Mouse (Mus musculus) hindlimb bud, embryonic 11.5 days (tissue): ENCODE results near the gene Hk2.

Experiments used
- DNase-seq: peaks from one replicate; pipeline ENCODE4 v3.0.0-alpha.2; 2012; ENCODE audit warnings: low read depth, low spot score; ENCODE audit errors: extremely low spot score

Hk2 gene

DNA sequence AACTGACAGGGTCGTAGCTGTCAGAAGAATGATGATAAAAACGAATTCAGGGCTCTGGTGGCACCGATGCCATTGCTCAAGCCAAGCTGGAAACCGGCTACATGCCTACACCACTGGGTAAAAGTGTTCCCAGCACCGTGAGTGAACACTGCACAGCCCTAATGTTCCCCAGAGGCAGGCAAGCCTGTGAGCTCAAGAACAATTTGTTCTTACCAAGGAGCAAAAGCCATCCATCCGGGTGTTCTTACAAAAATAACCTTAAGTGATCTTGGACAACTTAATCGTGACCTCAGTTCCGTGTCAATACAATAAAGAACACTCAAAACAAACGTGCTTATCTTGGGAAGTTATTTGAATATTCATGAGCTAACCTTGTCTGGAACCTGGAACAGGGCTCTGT lies 3.2 kb downstream of the Hk2 start:
- no peak for DNase-seq

DNA sequence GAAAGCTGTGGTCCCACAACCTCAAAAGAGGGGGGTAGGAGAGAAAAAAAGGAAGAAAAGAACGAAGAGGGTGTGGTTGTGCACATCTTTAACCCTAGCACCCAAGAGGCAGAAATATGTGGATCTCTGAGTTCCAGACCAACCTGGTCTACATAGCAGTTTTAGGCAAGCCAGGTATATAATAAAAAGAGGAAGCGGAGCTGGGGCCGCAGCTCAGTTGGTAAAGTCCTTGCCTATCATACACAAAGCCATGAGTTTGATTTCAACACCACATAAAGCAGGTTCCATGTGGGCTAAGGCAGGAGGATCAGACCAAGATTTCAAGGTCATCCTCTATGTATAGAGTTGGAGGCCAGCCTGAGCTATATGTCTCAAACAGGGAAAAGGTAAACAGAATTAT lies 4.0 kb downstream of the Hk2 start:
- DNase-seq = no peak

DNA sequence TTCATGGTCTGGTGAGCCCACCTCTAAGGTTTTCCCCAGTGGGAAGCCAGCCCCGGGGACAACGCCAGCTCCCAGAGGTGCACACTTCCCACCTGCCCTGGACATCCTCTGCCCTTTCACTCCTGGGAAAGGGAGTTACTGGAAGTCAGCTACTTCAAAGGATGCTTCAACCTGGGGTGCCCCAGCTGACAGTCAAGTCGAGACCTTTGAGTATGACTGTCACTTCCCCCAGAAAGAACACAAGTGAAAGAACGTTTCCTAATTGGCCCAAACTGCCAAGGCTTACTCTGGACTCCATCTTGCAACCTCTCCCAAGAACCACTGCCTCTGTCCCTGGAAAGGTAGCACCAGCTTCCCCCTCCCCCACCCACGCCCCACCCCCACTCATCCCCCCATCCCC lies 4.5 kb downstream of the Hk2 start:
- DNase-seq = no peak

DNA sequence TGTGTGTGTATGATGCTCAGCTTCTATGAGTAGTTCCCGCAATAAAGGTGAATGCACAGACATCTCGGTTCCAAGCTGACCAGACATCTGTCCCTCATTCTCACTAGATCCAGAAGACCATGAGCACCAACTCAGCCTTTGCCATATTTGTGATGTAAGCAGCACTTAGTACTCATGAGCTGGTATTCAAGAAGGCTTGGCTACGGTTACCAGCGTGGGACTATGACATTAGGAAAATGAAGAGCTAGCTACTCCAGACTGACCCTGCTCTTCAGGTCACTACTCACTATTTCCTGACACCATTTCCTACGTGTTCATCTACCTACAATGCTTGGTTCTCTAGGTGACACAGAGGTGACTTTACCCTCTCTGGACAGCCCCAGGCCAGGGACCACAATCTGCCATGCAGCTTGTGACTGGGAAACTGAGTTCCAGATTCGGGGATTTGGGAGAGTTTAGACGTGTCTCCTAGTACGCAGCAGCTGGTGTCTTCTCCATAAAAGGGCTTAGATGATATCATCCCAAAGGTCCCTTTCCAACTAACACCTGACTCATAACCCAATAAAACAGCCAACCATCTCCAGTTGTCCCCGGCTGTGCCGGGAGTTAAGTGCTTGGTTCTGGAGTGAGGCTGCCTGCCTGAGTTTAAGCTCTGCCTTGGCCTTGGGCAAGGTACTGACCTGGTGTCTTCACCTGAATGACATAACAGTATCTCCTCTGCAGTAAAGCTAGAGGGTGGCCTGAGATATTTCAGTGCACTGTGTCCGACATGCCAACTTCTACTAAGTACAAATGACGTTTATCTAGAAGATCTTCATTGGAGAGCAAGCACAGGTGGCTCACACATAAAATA lies 6.3 kb downstream of the Hk2 start:
- no peak for DNase-seq

DNA sequence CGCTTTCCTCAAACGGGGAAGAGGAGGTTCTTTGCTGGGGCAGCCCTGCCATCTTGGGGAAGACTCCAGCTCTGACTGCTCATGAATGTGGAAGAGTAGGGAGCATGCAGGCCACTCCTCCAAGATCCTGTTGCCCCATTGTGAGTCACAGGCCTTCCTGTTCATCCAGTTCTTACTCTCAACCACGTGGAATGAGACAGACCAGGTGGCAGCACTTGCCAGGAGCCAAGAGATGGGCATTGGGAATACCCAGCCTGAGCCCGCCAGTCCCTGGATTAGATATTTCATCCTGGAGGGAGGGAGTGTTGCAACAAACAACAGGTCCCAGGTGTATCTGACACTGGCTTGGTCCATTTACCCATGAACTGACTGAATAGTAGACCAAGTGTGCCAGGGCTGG lies 7.6 kb downstream of the Hk2 start:
- DNase-seq = no peak

DNA sequence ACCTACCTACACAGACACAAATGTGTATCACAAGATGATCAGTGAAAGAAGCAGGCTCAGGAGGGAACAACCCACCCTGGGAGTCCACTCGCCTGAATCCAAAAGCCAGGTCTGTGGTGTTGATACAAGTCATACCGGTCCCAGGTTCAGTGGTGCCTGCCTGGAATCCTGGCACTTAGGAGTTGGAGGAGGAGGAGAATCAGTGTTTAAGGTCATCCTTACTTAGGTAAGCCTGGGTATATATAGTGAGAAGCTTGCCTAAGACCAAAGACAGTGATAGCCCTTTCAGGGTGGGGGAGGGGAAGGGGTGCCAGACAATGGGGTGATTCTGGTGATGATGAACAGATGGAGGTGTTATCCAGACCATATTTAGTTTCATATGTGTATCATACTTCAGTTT lies 9.0 kb downstream of the Hk2 start:
- DNase-seq = no peak

DNA sequence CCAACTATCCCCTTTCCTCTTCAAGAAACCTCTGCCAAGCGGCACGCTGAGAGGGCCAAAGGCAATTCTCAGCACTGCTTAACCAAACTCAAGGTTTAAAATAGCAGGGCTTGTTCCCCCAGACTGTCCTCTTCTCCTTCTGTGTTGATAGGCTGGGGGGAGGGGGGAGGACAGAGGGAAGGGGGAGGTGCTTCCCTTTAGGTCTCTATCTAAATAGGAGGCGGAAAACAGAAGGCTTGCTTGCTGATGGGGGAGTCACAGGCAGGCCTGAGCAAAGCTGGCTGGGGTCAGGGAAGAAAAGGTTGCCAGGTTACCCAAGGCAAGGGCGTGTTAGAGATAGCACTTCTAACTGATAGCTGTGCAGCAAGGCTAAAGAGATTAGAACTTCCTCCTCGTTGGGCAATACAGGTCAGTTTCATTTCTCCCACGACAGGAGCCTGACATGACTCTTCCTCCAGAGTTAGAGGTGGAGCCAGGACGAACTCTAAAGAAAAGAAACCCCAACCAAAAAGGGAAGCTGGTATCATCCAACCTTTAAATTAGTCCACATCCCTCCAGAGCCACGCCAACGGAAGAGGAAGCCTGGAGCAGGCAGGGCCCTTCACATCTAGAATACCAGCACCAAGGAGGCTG lies 10.3 kb downstream of the Hk2 start:
- DNase-seq = no peak

DNA sequence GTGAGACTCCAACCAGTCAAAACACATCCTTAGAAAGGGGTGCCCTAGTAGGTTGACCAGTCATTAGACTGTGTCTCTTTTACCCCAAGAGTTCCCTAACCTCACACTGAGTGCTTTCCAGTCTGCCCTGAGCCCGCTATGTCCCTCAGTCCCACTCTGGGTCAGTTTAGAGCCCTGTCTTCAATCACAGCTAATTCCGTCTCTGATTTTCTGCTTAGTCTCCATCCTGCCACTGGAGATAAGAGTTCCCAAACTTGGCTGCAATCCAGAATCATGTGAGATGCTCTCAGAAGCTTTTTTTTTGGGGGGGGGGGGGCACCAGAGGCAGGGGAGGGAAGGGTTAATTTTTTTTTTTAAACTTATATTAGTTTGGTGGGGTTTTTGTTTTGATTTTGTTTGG lies 11.5 kb downstream of the Hk2 start:
- no peak for DNase-seq

DNA sequence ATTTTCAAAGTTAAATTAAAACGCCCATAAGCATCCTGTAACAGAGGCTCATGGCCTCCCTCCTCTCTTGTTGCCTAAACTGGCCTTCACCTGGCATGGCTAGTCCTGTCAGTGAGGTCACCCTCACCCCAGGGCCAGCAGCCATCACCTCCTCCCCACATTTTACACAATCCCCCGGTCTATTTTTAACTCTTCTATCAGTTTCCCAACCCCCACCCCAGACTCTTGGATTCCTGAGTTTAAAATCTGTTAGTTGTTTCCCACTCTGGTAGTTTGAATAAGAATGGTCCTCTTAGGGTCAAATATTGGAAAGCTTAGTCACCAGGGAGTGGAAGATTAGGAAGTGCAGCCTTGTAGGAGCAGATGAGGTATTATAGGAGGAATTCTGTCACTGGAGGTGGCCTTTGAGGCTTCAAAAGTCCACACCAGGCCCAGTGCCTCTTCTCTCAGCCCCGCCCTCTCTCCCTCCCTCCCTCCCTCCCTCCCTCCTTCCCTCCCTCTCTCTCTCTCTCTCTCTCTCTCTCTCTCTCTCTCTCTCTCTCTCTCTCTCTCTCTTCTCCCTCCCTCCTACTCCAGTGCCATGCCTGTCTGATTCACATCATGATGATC lies 13.4 kb downstream of the Hk2 start:
- no peak for DNase-seq

DNA sequence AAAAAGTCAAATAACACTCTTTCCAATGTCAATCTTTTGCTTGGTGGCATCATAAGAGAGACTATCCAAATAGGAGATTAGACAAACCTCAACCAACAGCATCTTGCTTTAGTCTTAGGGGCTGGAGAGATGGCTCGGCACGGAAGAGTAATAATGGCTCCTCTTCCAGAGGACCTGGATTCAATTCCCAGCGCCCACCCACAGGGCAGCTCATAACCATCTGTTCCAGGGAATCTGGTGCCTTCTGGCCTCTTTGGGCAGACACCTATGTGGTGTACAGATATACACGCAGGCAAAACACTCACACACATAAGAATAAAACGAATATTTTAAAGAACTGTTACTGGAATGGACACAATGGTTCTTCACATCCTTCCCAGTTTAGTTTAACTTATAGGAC lies 15.0 kb downstream of the Hk2 start:
- DNase-seq = no peak

DNA sequence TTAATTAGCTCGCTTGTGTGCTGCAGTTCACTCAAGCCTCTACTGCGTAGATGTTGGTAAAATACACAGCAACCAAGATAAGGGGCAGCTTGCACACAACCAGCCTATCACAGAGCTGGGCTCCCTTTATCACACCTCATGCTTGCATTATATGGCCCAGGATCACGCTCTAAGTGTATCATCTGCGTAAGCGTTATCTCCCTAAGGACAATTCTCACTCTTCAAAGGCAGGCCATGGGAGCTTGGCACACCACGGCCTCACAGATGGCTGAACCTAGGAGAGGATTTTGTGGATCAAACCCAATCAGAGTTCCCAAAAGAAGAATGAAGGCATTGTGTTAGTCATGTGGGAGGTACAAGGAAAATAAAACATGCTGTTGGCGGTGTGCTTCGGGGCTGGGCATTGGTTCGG lies 17.4 kb downstream of the Hk2 start:
- DNase-seq = no peak

DNA sequence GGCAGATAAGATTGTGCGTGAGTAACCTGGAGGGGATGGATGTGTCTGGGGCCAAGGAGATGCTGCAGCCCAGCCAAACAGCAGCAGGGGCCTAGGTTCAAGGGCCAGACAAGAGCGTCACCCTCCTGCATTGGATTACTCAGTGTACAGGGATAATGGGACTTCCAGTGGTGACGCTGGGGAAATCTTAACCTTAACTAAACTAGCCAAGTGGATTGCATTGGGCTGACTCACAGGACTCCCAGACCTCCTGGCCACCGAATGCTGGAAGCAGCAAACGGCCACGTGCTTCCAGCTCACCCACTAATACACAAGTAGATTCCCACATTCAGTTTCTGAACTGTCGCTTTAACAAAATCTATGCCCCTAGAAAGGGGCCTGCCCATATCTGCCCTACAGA lies 18.0 kb downstream of the Hk2 start:
- no peak for DNase-seq

DNA sequence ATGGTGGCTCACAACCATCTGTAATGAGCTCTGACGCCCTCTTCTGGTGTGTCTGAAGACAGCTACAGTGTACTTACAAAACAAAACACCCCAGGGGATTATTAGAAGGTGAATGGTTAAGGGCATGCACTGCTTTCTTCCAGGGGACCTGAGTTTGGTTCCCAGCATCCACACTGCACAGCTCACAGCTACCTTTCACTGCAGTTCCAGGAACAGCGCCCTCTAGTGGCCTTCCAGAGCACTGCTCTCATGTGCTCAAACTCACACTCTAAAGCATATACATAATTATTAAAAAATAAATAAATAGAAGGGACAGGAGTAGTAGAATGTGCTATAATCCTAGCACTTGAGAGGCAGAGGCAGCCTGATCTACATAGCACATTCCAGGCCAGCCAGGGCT lies 18.9 kb downstream of the Hk2 start:
- DNase-seq = no peak

DNA sequence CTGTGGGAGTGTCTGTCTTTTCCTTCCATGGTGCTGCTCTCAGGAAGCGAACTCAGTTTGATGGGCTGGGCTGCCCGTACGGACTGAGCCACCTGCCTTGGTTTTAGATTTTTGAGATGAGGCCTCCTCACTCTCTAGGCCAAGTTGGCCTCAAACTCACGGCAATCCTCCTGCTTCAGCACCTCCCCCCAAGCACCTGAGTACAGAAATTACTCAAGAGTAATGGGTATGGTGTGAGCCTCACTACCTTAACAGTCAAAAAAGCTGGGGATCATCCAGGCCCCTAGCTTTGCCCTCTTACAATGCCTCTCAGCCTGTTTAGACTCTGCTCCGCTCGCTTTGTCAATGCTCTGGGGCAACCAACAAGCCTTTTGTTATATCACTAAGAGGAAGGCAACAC lies 19.5 kb downstream of the Hk2 start:
- no peak for DNase-seq

DNA sequence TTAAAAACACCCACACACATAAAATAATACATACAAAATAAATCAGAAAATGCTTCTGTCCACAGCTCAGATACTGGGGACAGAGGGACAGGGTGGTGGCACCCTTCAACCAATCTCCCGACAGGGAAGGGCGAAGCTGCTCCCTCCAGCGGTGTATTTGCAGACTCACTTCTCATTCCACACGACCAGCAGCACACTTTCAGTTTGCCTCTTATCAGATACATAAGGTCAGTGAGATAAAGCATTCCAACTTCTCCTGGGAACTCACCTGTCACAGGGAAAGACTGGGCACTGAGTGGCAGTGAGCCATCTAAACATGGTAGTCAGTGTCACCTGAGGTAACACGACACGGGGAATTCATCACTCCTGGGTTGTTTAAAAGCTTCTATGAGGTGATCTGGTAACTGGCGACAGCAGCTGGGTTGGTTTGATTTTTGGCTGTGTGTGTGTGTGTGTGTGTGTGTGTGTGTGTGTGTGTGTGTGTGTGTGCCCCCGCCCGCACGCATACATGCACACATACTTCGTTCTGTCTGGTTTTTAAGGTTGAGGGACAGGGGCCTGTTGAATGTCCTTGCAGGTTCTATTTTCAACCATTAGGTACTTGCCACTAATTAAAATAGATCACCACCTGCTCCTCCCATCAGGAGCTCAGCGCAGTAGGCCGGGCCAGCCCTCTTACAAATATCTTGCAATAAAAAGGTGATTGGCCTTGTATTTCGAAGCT lies 20.5 kb downstream of the Hk2 start:
- no peak for DNase-seq

DNA sequence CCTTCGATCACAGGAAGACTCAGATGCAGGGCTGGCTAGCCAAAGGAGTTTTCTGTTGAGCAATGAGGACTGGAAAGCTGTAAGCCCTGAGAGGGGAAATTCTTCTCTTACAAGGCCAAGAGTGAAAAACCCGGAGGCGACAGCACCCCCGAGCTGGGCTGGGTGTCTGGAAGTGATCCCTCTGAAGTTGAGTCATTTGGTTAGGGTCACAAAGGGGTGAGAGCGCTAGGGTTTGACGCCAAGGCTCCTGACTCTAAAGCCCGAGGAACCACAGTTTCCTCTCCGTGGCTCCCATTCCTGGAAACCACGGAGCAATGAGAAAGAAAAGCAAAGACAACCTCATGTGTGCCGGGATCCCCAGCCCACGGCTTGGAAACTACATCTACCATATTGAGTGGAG lies 21.2 kb downstream of the Hk2 start:
- DNase-seq = no peak

DNA sequence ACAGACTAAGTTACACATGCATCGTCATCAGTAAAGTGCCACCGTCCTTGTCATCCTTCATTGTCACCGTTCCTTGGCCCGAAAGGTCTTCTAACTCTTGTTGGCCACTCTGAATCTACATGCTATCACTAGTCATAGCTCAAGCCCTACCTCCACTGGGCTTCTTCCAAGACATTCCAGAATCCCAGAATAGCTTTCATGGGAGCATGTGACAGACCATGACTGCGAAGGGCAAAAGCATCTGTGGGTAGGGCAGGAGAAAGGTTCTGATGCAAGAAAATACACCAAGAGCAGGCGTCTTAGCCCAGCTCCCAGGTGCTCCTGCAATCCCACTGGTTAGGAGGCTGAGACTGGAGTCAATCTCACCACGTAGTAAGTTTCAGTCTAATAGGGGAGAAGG lies 22.5 kb downstream of the Hk2 start:
- DNase-seq = no peak

DNA sequence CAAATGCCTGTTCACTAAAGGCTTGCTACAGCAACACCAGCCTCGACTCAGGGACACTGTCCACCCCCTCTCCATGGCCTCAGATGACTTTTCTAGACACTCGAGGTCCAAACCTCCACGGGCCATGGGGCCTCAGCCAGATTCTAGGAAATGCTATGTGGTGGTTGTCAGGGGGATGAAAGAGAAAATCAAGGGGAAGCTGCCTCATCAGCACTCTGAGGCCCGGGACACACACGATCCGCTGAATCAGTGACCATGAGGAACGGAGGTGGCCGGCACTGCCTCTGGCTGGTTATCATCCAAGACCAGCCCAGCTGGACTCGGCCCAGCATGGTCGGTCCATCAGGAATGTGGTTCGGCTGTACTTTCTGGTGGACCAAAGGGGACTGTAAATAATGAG lies 23.2 kb downstream of the Hk2 start:
- no peak for DNase-seq

DNA sequence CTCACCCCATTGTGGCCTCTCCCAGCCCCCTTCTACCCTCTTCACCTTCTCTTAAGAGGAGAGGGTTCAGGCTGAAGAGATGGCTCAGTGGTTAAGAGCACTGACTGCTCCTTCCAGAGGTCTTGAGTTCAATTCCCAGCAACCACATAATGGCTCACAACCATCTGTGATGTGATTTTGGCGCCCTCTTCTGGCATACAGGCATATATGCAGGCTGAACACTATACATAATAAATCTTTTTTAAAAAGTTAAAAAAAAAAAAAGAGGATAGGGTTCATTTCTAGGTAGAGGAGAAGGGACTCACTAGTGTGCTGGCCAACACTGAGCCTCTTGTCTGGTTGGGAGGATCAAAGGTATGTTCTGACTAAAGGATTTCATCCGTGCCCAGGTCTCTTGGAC lies 24.2 kb downstream of the Hk2 start:
- DNase-seq = no peak

DNA sequence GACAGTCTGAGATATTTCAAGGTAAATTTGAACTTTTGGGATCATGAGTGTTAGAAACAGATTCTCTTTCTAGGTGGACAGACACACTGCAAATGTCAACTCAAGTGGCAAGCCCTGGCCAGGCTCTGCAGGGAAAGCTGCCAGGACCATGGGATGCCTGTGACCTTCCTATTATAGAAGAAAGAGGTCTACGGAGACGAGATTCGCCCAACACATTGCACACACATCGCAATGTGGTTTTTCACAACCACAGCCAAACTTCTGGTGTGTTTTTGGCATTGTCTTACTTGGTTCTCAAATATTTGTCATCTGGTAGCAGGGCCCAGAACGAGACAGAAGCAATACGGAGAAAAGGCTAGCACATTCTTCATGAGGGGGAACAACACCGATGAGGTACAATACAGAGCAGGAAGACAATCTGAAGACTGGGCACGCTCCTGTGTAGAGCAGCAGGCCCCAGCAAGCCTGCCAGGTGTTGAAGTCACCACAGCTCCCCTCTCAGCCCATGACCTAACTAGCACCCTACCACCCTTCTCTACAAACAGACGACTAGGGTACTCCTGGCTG lies 26.1 kb downstream of the Hk2 start:
- DNase-seq = no peak

DNA sequence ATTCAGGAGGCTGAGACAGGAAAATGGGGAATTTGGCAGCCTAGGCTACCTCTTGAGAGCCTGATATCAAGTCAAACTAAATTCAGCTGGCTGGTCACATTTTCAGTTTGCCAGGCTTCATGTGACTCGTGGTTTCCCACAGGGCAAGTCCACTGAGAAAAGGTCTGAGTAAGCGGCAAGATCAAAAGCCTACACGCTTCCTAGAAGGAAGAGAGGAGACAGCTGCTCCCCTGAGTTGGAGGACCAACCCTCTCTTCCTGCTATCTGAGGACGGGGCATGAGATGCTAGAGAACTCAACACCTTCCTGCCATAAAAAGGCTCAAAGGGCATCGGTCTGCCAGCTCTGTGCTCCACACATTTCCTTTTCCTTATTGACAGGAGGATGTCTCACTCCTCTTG lies 27.2 kb downstream of the Hk2 start:
- no peak for DNase-seq
